Mouse (Mus musculus) heart, embryonic 10.5 days (tissue): ENCODE results near the gene Gm614. TPM values are rescaled to one million over a fixed set of nuclear protein-coding genes. Genes with fewer than 3 reads are reported as not detected.

Source experiments
- DNase-seq: peaks from one replicate; pipeline ENCODE4 v3.0.0-alpha.2; 2017; ENCODE audit warnings: low spot score
- H3K27ac ChIP-seq: fragments of 300-500 bp; sonication (generic); 2 replicates; pipeline ENCODE4 v1.5.1; 2016; ENCODE audit warnings: mild to moderate bottlenecking
- H3K27me3 ChIP-seq: fragments of 300-500 bp; sonication (generic); 2 replicates; pipeline ENCODE4 v1.6.1; 2016; ENCODE audit warnings: mild to moderate bottlenecking; ENCODE audit not compliant: poor library complexity, insufficient read depth, severe bottlenecking
- H3K36me3 ChIP-seq: fragments of 300-500 bp; sonication (generic); 2 replicates; pipeline ENCODE4 v1.6.1; 2016; ENCODE audit warnings: mild to moderate bottlenecking, moderate library complexity
- H3K4me1 ChIP-seq: fragments of 300-500 bp; sonication (generic); 2 replicates; pipeline ENCODE4 v1.6.1; 2016; ENCODE audit warnings: mild to moderate bottlenecking
- H3K4me3 ChIP-seq: fragments of 300-500 bp; sonication (generic); 2 replicates; pipeline ENCODE4 v1.5.1; 2016; ENCODE audit warnings: mild to moderate bottlenecking, moderate library complexity
- H3K9me3 ChIP-seq: fragments of 300-500 bp; sonication (generic); 2 replicates; pipeline ENCODE4 v1.6.1; 2016; ENCODE audit warnings: mild to moderate bottlenecking, moderate library complexity
- WGBS: fragments of 180-500 bp; shearing (Covaris S2); methylation state at CpG from one replicate; pipeline ENCODE4 v1.1.7; 2016; 5-methylcytosine and 5-hydroxymethylcytosine counted together
- polyA plus RNA-seq: library from polyadenylated mRNA; unstranded; fragments of >200 nt; fragmentation: Nextera tagmentation; extraction: Ambion mirVana; gene quantifications from 2 replicates; pipeline ENCODE4 v1.2.1, GENCODE M21; 2016

Gm614 gene
- polyA plus RNA-seq, 1 experiment from 2014 or later: not detected

DNA sequence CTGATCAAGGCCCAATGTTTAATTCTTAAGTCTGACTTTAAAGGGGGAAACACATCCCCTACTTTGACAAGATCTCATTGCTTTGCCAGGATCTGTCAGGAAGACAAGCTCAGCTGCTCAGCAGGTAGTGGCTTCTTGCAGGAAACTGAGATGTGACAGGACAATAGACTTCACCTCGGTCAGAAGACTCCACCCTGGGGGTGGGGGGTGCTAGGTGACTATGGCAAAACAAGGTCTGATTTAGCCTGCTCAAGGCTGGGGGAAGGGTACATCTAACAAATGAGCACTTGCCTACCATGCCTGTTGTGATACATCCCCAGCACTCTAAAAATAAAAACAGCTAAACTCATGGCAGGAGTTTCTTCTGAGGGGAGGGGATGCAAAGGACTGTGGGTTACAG lies 18.8 kb downstream of the Gm614 start:
- Histone ChIP-seq H3K27me3 (no peaks in the 10 kb centered on the region), H3K9me3 (no peaks in the 10 kb centered on the region), H3K27ac (no peak overlapping the region), H3K4me3 (no peak overlapping the region), H3K36me3 (no peaks in the 10 kb centered on the region), H3K4me1 (no peaks in the 10 kb centered on the region)
- DNase-seq: no peak
- 0% methylated on average over 1 of the region's 1 CpGs for WGBS

DNA sequence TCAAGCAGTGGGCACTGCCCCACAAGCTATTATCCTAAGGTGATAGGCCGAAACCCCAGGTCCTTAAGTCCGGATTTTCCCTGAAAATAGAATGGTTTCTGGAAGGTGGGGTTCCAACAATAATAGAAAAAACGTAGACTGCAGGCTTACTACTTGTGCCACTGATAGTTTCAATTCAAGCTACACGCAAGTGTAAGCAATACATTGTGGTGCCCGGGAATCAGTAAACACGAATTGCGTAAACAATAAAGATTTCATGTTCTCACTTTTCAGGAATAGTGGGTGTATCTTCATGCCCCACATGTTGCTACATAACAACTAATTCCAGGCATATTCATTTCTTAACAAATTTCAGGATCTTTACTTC lies 41.0 kb downstream of the Gm614 start:
- Histone ChIP-seq H3K4me1 (no peaks in the 10 kb centered on the region), H3K27ac (peak overlapping the region; percentile 59; the same call in 1 of the 2 replicates), H3K27me3 (peaks cover 17% of the 10 kb centered on the region; the same call in 1 of the 2 replicates), H3K9me3 (no peaks in the 10 kb centered on the region), H3K36me3 (no peaks in the 10 kb centered on the region), H3K4me3 (peak overlapping the region; percentile 63)
- DNase-seq: no peak
- WGBS: 32% methylated on average over 7 of the region's 7 CpGs

DNA sequence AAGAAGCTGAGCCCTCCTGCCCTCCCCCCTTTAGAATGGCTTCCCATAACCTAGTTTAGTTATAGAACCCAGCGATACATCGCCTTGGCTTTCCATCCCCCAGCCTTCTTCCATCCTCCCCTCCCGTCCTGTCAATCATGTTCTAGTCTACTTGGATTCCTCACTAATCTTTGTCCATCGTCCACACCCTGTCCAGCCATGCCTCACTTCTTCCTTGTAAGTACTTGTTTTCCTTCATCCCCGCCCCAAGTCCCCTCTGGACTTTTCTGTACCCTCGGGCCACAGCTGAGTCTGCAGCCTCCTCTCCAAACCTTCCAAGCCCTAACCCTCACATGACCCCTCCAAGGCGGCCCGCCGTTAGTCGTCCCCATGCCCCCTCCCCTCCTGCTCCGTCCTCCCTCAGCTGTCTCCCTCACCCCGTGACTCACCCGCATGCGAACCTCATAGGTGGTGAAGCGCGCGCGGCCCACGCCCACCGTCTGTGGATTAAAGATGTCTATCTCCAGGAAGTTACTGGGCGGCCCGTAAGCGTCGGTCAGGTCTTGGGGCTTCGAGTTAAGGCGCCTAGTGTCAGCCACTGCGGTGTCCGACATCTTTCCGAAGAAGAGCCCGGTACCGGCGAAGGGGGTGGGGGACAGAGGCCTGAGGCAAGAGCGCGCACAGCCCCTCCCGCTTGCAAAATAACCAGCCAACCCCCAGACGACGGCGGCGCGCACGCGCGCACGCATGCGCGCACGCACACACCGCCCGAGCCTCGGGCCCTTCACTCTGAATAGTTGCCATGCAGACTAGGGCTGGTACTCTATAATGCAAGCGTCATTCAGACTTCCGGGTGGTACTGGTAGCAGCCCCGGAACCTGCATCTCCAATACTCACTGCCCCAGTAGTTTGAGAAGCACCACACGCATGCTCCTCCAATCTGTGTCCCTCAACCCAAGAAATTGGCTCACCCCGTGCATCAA lies 41.7 kb downstream of the Gm614 start, which contains the start of gene Snx12:
Snx12 (minus strand) TSS at position 730 of the 962 bp plus-strand sequence.
- Histone ChIP-seq H3K36me3 (no peaks in the 10 kb centered on the region), H3K27me3 (peaks cover 17% of the 10 kb centered on the region; the same call in 1 of the 2 replicates), H3K4me1 (no peaks in the 10 kb centered on the region), H3K9me3 (no peaks in the 10 kb centered on the region), H3K4me3 (peak within 1 kb of the TSS; percentile 63), H3K27ac (peak within 1 kb of the TSS; percentile 89)
- 17% methylated on average over 55 of the region's 55 CpGs for WGBS
- DNase-seq: peak; percentile 91

Other genes with a start within 250 kb of the Gm614 start
- 0.15 and 0.31 TPM in 2 replicates for gene Tex11, start 204.3 kb downstream of the Gm614 start, polyA plus RNA-seq
- gene Slc7a3, start 178.0 kb downstream of the Gm614 start, polyA plus RNA-seq: 0.92 and 1.4 TPM in 2 replicates
- 56.4 and 56.9 TPM in 2 replicates for gene Snx12, start 41.4 kb downstream of the Gm614 start, polyA plus RNA-seq
- 2.4 and 2.6 TPM in 2 replicates for gene Foxo4, start 9.5 kb downstream of the Gm614 start, polyA plus RNA-seq
- gene Il2rg, start 4.3 kb upstream of the Gm614 start, polyA plus RNA-seq: 12.5 and 13.2 TPM in 2 replicates
- gene Gm20489, start 5.0 kb upstream of the Gm614 start, polyA plus RNA-seq: not detected in 2 replicates
- 29.4 and 29.7 TPM in 2 replicates for gene Med12, start 10.0 kb upstream of the Gm614 start, polyA plus RNA-seq
- gene Nlgn3, start 35.2 kb upstream of the Gm614 start, polyA plus RNA-seq: 2.2 and 2.4 TPM in 2 replicates
- 0.43 and 6.9 TPM in 2 replicates for gene Gjb1, start 112.4 kb upstream of the Gm614 start, polyA plus RNA-seq
- 30.3 and 31.5 TPM in 2 replicates for gene Zmym3, start 156.9 kb upstream of the Gm614 start, polyA plus RNA-seq
- gene Nono, start 165.3 kb upstream of the Gm614 start, polyA plus RNA-seq: 350 and 419 TPM in 2 replicates
- 52.2 and 78.0 TPM in 2 replicates for gene Itgb1bp2, start 185.1 kb upstream of the Gm614 start, polyA plus RNA-seq